Mouse (Mus musculus) CD4-positive, CD25-positive, alpha-beta regulatory T cell, adult 4 months (primary cell): ENCODE results near the gene Bmp8a. TPM values are rescaled to one million over a fixed set of nuclear protein-coding genes. Genes with fewer than 3 reads are reported as not detected.

Source experiments
- ATAC-seq: one replicate; pipeline ENCODE4 v1.8.0; 2017
- polyA plus RNA-seq, 2 experiments: library from polyadenylated mRNA; unstranded; fragments of 100-300 nt; shearing (Covaris generic); gene quantifications; one replicate each; pipeline ENCODE4 v1.2.1; 2017

Gene Bmp8a
- polyA plus RNA-seq, 2 experiments from 2014 or later, result not detected

DNA sequence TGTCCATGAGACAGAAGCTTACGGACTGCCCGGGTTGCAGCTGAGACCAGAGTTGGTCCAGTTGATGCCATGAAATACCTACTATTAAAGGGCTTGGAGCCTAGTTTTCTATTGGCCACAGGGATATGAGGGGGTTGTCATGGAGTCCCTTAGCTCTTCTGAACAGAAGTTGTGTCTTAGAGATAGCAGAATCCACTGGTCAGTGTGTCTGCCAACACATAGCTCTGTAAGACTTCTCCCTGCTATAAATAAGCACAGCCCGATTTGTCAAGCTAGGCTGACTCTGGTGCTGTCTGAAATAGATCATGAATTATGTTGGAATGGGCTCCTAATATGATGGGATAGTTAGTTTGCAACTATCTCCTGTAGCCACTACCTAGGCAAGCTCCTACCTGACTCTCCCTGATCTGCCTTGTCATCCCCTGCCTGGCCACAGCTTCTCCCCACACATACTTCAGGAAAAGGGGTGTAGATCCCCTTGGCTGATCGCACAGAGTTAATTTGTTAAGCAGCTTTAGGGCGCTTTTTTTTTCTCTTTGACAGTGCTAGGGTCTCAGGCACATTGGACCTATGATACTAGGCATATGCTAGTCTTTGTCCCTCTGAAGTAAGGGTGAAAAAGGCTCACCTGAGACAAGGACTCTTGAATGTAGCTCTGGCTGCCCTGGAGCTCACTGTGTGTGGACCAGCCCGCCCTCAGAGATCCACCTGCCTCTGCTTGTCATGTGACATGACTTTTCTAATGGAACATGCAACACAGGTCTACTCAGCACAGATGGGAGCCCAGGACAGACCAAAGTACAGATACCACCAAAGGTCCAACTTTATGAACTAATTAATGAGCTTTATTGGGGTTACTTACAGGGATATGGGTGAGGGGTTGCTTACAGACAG, 58.1 kb downstream of the Bmp8a start:
- no peak for ATAC-seq

- ATAC-seq, result peak; percentile 21
Measured at GRCm38 (mm10) chr4:123283675-123284064, 59.4 kb downstream of the Bmp8a start.

GRCm38 (mm10) chr4:123282915-123283674, 60.0 kb downstream of the Bmp8a start:
- peak; percentile 46 for ATAC-seq

- peak; percentile 95 for ATAC-seq
Measured at GRCm38 (mm10) chr4:123282500-123282899, 60.6 kb downstream of the Bmp8a start.

- no peak for ATAC-seq
Measured at GRCm38 (mm10) chr4:123280117-123280516, 62.9 kb downstream of the Bmp8a start.

DNA sequence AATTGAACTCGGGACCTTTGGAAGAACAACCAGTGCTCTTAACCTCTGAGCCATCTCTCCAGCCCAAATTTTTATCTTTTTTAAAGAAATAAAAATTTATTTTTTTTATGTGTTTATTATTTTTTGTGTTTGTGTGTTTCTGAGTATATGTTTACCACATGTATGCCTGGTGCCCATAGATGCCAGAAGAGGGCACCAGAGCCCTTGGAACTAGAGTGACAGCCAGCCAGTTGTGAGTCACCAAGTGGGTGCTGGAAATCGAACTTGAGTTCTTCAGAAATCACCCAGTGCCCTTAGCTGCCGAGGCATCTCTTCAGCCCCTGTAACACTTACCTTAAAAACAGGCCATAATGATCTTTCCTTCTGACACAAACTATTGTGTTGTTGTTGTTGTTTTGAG, 72.0 kb downstream of the Bmp8a start:
- no peak for ATAC-seq

Other genes with a start within 250 kb of the Bmp8a start
- under 1 TPM in 1 of 2 experiments, not detected in 1; 0.28 TPM for gene Bmp8b, start 238.1 kb downstream of the Bmp8a start, polyA plus RNA-seq
- gene Oxct2b, start 227.0 kb downstream of the Bmp8a start, polyA plus RNA-seq, result not detected
- gene Ppie, start 203.3 kb downstream of the Bmp8a start, polyA plus RNA-seq, result 100 to 1,000 TPM; 104 to 139 TPM
- not detected for gene Hpcal4, start 160.0 kb downstream of the Bmp8a start, polyA plus RNA-seq
- not detected for gene Nt5c1a, start 141.7 kb downstream of the Bmp8a start, polyA plus RNA-seq
- gene Heyl, start 109.7 kb downstream of the Bmp8a start, polyA plus RNA-seq, result not detected
- gene Pabpc4, start 80.9 kb downstream of the Bmp8a start, polyA plus RNA-seq, result 10 to 100 TPM; 10.3 to 17.7 TPM
- gene Oxct2a, start 19.6 kb downstream of the Bmp8a start, polyA plus RNA-seq, result not detected